Mouse (Mus musculus) kidney, adult 11 months (tissue): ENCODE results near the gene Chd8.
A peak's percentile ranks its signal among the peaks of the same experiment; 100 is the strongest.

Experiments used
- DNase-seq: peaks from one replicate; pipeline ENCODE4 v3.0.0; 2022

The Chd8 gene

DNA sequence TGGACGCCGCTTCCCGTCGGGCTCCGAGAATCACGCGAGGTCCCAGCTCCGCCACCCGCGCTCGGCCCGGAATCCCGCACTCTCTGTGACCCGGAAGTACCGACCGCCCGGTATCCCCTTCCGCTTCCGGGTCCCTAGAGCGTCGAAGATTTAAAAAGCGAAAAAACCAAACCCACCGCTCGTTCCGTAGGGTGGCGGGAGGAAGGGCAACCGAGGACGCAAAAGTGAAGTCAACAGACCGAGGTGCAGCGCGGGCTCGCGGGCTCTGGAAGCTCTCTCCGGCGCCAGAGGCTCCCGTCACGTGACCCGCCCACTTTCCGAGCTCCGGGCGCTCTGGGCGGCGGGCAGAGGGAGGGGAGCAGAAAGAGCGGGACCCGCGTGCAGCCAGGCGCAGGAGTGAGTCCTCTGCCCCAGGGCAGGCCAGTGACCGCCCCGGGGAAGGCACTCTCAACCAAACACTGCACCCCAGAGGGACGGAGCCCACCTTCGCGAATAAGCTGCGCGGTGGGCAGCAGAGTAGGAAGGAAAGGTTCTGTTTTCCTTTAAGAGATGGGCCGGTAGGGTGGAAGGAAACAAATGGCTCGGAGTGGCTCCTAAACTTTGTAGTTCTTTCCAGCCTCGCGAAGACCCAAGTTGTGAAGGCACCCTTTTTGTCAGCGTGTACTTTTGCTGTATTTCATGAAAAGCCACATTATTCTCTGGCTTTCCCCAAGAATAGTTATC is 60.3 kb downstream of the Chd8 start, which contains the start of gene Supt16:
Gene Supt16, minus strand, starts transcription at position 261 of the 723 bp plus-strand sequence.
- DNase-seq, result peak; percentile 76

DNA sequence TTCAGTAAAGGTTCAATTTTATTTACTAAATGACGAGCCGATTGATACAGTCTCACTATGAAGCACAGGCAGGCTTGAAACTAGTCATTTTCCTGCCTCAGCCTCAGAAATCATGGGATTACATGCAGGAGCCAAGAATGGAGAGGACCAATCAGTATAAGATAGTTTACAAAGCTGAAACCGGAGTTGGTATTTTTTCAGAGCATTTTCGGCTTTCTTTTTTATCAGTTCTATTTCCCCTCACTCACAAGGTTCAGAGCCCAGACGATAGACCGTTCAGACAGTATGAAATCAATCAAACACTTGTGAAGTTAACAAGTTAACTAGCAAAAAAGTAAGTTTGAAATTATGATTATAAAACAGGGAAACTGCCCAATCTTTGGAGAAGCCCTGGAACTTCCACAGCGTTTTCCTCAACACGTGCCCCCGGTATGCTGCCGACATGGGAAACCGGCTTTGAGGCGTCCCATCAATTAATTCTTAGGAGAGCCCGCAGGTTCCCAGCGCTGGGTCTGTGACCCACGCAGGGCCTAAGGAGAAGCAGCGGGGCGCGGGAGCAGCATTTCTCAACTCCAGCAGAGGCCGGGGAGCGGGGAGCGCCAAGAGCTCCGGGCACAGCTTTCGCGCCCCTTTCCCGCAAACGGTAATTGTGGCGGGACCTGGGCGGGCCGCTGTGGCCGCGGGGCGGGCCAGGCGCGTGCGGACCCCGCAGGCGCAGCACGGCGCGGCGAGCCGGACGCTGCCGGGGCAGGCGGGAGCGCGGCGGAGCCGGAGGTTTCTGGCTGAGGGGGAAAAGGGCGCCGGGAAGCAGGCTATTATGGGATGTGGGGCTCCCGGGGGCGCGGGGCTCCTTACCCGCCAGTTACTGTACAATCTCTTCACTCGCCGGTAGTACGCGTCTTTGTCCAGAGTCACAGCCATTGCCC is 61.1 kb downstream of the Chd8 start:
- DNase-seq, result peak; percentile 16

DNA sequence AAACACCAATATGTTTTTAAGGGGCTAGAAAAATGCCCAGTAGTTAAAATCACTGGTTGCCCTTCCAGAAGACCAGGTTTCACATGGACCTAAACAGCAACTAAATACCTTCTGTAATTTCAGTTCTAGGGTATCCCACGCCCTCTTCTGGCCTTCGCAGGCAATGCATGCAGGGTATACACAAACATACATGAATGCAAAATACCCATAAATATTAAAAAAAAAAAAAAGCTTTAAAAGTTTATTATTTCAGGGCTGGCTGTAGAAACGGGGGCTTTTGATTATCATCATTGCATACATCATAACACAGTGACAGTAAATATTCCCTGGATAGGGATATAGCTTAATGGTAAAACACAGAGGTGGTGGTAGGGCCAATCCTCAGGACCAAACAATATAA is 61.9 kb downstream of the Chd8 start:
- DNase-seq, result peak; percentile 38

DNA sequence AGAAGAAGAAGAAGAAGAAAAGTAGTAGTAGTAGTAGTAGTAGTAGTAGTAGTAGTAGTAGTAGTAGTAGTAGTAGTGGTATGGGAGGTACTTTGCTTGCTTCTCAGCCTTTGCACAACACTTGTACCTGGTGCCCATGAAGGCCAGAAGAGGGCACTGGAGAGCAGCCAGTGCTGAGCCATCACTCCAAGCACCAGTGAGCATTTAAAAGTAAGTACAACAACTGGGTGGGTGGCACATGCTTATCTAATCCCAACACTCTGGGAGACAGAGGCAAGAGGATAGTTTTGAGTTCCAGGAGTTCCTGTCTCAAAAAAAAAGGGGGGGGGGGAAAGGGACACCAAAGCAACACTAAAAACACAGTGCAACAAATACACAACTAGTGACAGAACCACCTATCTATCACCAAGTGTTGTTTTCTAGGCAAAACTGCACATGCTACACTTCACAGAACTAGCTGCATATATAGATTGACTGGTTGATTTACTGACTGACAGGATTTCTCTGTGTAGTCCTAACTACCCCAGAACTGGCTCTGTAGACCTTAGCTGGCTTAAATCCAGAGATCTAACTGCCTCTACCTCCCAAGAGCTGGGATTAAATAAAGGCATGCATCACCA is 66.7 kb downstream of the Chd8 start:
- peak; percentile 13 for DNase-seq

DNA sequence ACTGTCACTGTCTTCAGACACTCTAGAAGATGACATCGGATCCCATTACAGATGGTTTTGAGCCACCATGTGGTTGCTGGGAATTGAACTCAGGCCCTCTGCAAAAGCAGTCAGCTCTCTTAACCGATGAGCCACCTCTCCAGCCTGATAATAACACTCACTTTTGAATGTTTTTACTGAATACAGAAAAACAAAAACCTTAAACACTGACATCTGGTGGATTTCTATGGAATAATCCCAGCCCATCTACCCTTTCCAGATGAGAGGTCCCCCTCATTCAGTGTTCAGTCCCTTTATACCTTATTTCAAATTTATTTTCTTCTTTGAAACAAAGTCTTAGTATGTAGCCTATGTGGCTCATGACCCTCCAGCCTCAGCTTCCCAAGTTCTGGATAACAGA is 68.1 kb downstream of the Chd8 start:
- DNase-seq, result no peak

DNA sequence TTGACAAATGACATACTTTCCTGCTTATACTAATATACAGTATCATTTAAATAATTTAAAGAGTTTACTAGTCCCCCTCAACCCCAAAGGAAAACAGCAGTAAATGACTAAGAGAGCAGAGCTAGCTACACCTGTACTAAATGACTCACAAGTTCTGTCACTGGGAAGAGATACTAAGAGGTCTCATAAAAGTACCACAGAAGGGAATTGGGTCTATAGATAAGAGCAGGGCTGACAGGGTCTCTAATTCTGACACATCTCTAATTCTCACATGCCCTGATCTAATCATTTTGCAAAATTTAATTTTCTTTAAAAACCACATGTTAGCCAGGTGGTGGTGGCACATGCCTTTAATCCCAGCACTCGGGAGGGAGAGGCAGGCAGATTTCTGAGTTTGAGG is 68.8 kb downstream of the Chd8 start:
- no peak for DNase-seq

DNA sequence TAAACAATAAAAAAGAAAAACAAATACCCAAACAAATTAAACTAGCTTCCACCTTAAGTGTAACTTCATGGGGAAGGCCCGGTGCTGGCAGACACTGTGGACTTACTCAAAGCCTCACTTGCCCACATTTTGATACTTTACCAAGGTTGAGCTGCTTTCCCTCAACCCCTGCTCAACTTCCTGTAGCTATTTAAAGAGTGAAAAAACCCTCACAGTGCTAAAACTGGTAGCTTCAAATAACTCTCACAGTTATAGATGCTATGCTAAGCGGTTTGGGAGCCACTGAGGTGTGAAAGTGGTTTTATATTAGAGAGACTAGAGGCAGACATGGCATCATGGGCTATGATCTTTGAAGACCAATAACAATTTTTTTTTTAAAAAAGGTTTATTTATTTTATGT is 91.0 kb downstream of the Chd8 start:
- DNase-seq, result no peak

DNA sequence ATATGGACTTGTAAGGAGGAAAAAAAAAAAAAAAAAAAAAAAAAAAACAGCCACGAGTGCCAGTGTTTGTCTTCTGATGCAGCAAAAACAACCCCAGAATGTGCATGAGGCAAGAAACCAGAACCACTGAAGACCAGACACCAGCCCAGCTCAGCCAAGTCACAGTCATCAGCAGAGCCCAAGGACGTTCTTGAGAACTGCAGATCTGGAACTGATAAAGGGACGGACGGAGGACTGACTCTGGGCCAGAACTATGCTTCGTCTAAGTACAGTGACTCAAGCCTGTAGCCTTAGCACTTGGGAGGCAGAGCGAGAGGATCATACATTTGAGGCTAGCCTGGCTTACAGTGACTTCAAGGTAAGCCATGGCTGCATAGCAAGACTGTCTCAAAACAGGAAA is 96.7 kb downstream of the Chd8 start:
- DNase-seq, result no peak

DNA sequence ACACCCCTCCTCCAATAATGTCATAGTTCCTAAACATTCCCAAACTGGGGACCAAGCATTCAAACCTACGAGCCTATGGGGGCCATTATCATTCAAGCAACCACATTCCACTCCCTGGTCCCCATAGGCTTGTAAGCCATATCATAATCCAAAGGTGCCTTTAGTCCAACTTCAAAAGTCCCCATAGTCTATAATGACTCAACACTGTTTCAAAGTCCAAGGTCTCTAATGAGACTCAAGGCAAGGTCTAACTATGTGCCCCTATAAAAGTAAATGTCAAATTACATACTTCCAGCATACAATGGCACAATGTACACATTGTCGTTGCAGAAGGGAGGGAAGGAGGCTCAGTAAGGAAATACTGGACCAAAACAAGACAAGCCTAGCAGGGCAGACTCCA is 102.6 kb downstream of the Chd8 start:
- DNase-seq, result no peak

DNA sequence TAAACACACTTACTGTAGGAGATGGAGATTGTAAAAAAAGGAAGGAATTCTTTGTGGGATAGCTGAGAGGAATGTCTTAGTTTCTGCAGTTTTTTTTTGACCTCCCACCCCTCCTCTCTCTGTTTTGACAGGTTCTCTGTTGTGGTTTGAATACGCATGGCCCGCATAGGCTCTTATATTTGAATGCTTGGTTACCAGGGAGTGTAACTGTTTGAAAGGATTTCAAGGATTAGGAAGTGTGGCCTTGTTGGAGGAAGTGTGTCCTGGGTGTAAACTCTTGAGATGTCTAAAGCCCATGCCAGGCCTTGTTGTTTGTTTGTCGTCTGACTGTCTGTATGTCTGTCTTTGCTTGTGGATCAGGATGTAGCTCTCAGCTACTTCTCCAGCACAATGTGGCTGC is 105.0 kb downstream of the Chd8 start:
- DNase-seq, result no peak

DNA sequence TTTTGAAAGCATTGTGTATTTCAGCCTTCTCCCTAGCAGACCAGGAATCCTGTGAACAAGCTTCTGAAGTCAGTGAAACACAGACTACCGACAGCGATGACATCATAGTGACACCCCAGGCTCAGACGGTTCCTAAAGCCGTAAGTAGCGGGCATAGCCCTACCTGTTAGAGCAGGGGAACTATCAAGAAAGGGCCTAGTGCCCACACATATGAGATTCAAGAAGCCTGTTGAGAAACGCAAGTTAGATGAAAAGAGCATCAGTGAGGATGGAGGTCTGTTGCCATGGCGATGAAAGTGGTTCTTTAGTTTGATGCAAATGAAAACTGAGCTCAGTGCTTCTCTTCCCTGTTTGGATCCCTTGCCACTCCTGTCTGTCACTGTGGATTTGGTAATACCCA is 105.4 kb downstream of the Chd8 start:
- DNase-seq, result no peak

DNA sequence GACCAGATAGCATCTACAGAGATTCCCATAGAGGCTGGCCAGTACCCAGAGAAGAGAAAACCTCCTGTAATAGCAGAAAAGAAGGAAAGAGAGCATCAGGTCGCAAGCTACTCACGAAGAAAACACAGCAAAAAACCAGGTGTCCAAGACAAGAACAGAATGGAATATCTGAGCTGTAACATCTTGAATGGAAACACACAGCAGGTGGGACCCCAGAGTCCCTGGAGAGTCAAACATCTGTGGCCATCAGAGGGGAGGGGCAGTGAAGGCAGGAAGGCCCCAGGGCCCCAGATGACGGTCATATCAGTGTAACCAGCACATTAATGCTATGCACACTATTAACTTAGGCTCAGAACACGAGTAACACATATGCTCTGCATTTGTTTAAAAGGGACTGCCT is 107.7 kb downstream of the Chd8 start:
- no peak for DNase-seq
